25 mouse cellular contexts compared by ENCODE assay signal in genomic region chrX:85778346-85778745, GRCm38 (mm10). TPM values are rescaled to one million over a fixed set of nuclear protein-coding genes. Genes with fewer than 3 reads are reported as not detected.
A peak's percentile ranks its signal among the peaks of the same experiment; 100 is the strongest.
DNase-seq lines count a peak whose midpoint lies in the region; ATAC-seq and TF ChIP-seq lines count a peak whose summit lies in the region.
"Had no signal": no experiment of that assay in that cellular context is flagged by ENCODE, and none has a peak within 500 bp of the region (broad histone marks: within the 10 kb centered on the region; RNA-seq: fewer than 3 reads in every experiment).

No protein-coding gene starts in this region.

- H3K4me2 ChIP-seq in liver, postnatal 0 days (ENCODE audit: low read depth, low read length), result no peak overlapping the region
- no peak overlapping the region for H3K4me2 ChIP-seq in lung, postnatal 0 days (replicated peaks; ENCODE audit: low read depth, low read length)
- H3K4me2 ChIP-seq: embryonic facial prominence, embryonic 12.5 days; forebrain, embryonic 13.5 days; forebrain, embryonic 15.5 days had no signal

- no peak for ATAC-seq in liver, postnatal 0 days
- no peak for ATAC-seq in lung, postnatal 0 days
- ATAC-seq: activated CD4-positive, CD25-positive, alpha-beta regulatory T cell, adult 4 months; CD4-positive, CD25-positive, alpha-beta regulatory T cell, adult 4 months; forebrain, embryonic 13.5 days; forebrain, embryonic 15.5 days; Patski had no signal

- no peak overlapping the region for H3K9ac ChIP-seq in heart, adult 2 months (ENCODE audit: low read depth, low read length)
- no peak overlapping the region for H3K9ac ChIP-seq in liver, postnatal 0 days (replicated peaks)
- H3K9ac ChIP-seq in lung, postnatal 0 days (replicated peaks; ENCODE audit: low read depth), result no peak overlapping the region
- H3K9ac ChIP-seq: embryonic facial prominence, embryonic 12.5 days; forebrain, embryonic 13.5 days; forebrain, embryonic 15.5 days had no signal

- no peaks in the 10 kb centered on the region for H3K36me3 ChIP-seq in heart, adult 2 months (ENCODE audit: control insufficient read depth, insufficient read depth, low read length)
- no peaks in the 10 kb centered on the region for H3K36me3 ChIP-seq in liver, postnatal 0 days (replicated peaks; ENCODE audit: insufficient read depth, low read length)
- no peaks in the 10 kb centered on the region for H3K36me3 ChIP-seq in lung, postnatal 0 days (ENCODE audit: insufficient read depth, low read length)
- H3K36me3 ChIP-seq: embryonic facial prominence, embryonic 10.5 days; embryonic facial prominence, embryonic 12.5 days; forebrain, embryonic 15.5 days; G1E had no signal

- H3K4me1 ChIP-seq in heart, adult 2 months (ENCODE audit: control insufficient read depth, insufficient read depth, low read length), result peaks cover 1% of the 10 kb centered on the region; the same call in 1 of the 2 replicates
- no peaks in the 10 kb centered on the region for H3K4me1 ChIP-seq in liver, postnatal 0 days (ENCODE audit: insufficient read depth)
- no peaks in the 10 kb centered on the region for H3K4me1 ChIP-seq in lung, postnatal 0 days (ENCODE audit: insufficient read depth, low read depth, low read length)
- H3K4me1 ChIP-seq: embryonic facial prominence, embryonic 10.5 days; embryonic facial prominence, embryonic 12.5 days; forebrain, embryonic 13.5 days; forebrain, embryonic 15.5 days had no signal

- no peak overlapping the region for H3K4me3 ChIP-seq in heart, adult 2 months
- no peak overlapping the region for H3K4me3 ChIP-seq in liver, postnatal 0 days (ENCODE audit: low read depth, low read length)
- no peak overlapping the region for H3K4me3 ChIP-seq in lung, postnatal 0 days (ENCODE audit: low read depth, low read length)
- H3K4me3 ChIP-seq: embryonic facial prominence, embryonic 10.5 days; embryonic facial prominence, embryonic 12.5 days; forebrain, embryonic 13.5 days; forebrain, embryonic 15.5 days had no signal

- no peaks in the 10 kb centered on the region for H3K9me3 ChIP-seq in liver, postnatal 0 days (ENCODE audit: low read length)
- no peaks in the 10 kb centered on the region for H3K9me3 ChIP-seq in lung, postnatal 0 days (ENCODE audit: low read length)
- H3K9me3 ChIP-seq: embryonic facial prominence, embryonic 10.5 days; embryonic facial prominence, embryonic 12.5 days; forebrain, embryonic 13.5 days; forebrain, embryonic 15.5 days; G1E had no signal

- no peaks in the 10 kb centered on the region for H3K27me3 ChIP-seq in heart, adult 2 months (ENCODE audit: control insufficient read depth, insufficient read depth, low read length)
- H3K27me3 ChIP-seq in liver, postnatal 0 days (ENCODE audit: insufficient read depth, low read length), result no peaks in the 10 kb centered on the region
- no peaks in the 10 kb centered on the region for H3K27me3 ChIP-seq in lung, postnatal 0 days (replicated peaks; ENCODE audit: insufficient read depth, low read length)
- H3K27me3 ChIP-seq: CH12.LX; embryonic facial prominence, embryonic 12.5 days; forebrain, embryonic 13.5 days; forebrain, embryonic 15.5 days had no signal

- no peak for TF ChIP-seq EP300 in heart, adult 2 months (IDR thresholded peaks at IDR 0.05; ENCODE audit: insufficient read depth, low read depth, low read length)
- no peak for TF ChIP-seq EP300 in liver, postnatal 0 days (IDR thresholded peaks at IDR 0.05; ENCODE audit: low read depth)
- no peak for TF ChIP-seq EP300 in lung, postnatal 0 days (IDR thresholded peaks at IDR 0.05)

- peak overlapping the region; percentile 16; the same call in 1 of the 2 replicates for H3K27ac ChIP-seq in heart, adult 2 months
- H3K27ac ChIP-seq in liver, postnatal 0 days (ENCODE audit: low read depth), result peak overlapping the region; percentile 66; the same call in 1 of the 2 replicates
- no peak overlapping the region for H3K27ac ChIP-seq in lung, postnatal 0 days (ENCODE audit: low read length)
- H3K27ac ChIP-seq: embryonic facial prominence, embryonic 10.5 days; embryonic facial prominence, embryonic 12.5 days; forebrain, embryonic 13.5 days; forebrain, embryonic 15.5 days had no signal

- DNase-seq in heart, adult 2 months, result no peak
- no peak for DNase-seq in heart, adult 9 months (ENCODE audit: low spot score in 2 of 2)
- DNase-seq in kidney, adult 9 months, result peak; percentile 52
- DNase-seq in kidney, adult 8-10 months, result no peak
- DNase-seq in liver, postnatal 0 days, result no peak
- DNase-seq in liver, result no peak
- no peak for DNase-seq in lung, postnatal 0 days (ENCODE audit: low spot score)
- DNase-seq: adrenal gland, adult 2 months; adrenal gland, postnatal 10 days; adrenal gland, postnatal 25 days; B cell, adult 2 months; cerebellum, adult 11-12 months; cerebellum, adult 2 months; cerebellum, adult 9-10 months; cerebellum, postnatal 10 days; cerebellum, postnatal 25 days had no signal

- no peak for TF ChIP-seq CTCF in heart, adult 2 months (IDR thresholded peaks at IDR 0.05)
- TF ChIP-seq CTCF in liver, postnatal 0 days (IDR thresholded peaks at IDR 0.05; ENCODE audit: low read depth), result no peak
- no peak for TF ChIP-seq CTCF in lung, postnatal 0 days (IDR thresholded peaks at IDR 0.05)

- 58% methylated on average over 3 of the region's 3 CpGs for WGBS in heart, adult 2 months
- WGBS in liver, postnatal 0 days (ENCODE audit: insufficient replicate concordance), result 70% methylated on average over 3 of the region's 3 CpGs
- WGBS in lung, postnatal 0 days, result 60% methylated on average over 3 of the region's 3 CpGs

- no peaks in the 10 kb centered on the region for H3K79me2 ChIP-seq in heart, adult 2 months (replicated peaks; ENCODE audit: control insufficient read depth, insufficient read depth, low read length)

- intact Hi-C loops in heart, adult 2 months (cut with DNase I), result loop anchor here (5.0 kb wide), 2 partner anchors 99 to 201 kb away; no protein-coding TSS in a partner anchor

- TF ChIP-seq POLR2A in heart, adult 2 months (IDR thresholded peaks at IDR 0.05; ENCODE audit: insufficient read depth, low read depth, low read length), result no peak

RNA-seq across cellular contexts. Expression of gene Gk, which starts 1.7 kb away (rescaled TPM):
- total RNA-seq in heart, adult 2 months (2021), result 10 to 100 TPM; 23.9 to 26.7 TPM
- polyA plus RNA-seq in heart, adult 2 months (2012; rRNA removed), result 6.6 and 13.6 TPM in 2 replicates
- polyA plus RNA-seq in liver, postnatal 0 days (2015; fragmentation: Nextera tagmentation; extraction: Ambion mirVana), result 53.4 and 56.9 TPM in 2 replicates
- polyA plus RNA-seq in lung, postnatal 0 days (2015; fragmentation: Nextera tagmentation; extraction: Ambion mirVana), result 8.7 and 11.5 TPM in 2 replicates
